Mouse (Mus musculus) hindbrain, embryonic 12.5 days (tissue): ENCODE results near the gene C1qtnf4. TPM values are rescaled to one million over a fixed set of nuclear protein-coding genes. Genes with fewer than 3 reads are reported as not detected.

Experiments
- polyA plus RNA-seq: library from polyadenylated mRNA; unstranded; fragments of >200 nt; fragmentation: Nextera tagmentation; extraction: Ambion mirVana; gene quantifications from 2 replicates; pipeline ENCODE4 v1.2.1, GENCODE M21; 2016

C1qtnf4 gene
- polyA plus RNA-seq, 1 experiment from 2014 or later = 55.5 TPM

Other genes starting within 250 kb of the C1qtnf4 start
- gene Nup160, start 208.6 kb upstream of the C1qtnf4 start, polyA plus RNA-seq = 40.5 and 43.0 TPM in 2 replicates
- gene Fnbp4, start 140.5 kb upstream of the C1qtnf4 start, polyA plus RNA-seq = 150 and 168 TPM in 2 replicates
- 1.4 and 2.1 TPM in 2 replicates for gene Agbl2, start 103.1 kb upstream of the C1qtnf4 start, polyA plus RNA-seq
- gene Mtch2, start 38.7 kb upstream of the C1qtnf4 start, polyA plus RNA-seq = 209 TPM in 2 replicates
- gene Kbtbd4, start 18.9 kb downstream of the C1qtnf4 start, polyA plus RNA-seq = 49.8 and 56.6 TPM in 2 replicates
- 182 and 188 TPM in 2 replicates for gene Ndufs3, start 19.0 kb downstream of the C1qtnf4 start, polyA plus RNA-seq
- 146 and 151 TPM in 2 replicates for gene Celf1, start 54.5 kb downstream of the C1qtnf4 start, polyA plus RNA-seq
- gene Rapsn, start 149.8 kb downstream of the C1qtnf4 start, polyA plus RNA-seq = 2.5 and 4.1 TPM in 2 replicates
- gene Psmc3, start 168.1 kb downstream of the C1qtnf4 start, polyA plus RNA-seq = 274 and 282 TPM in 2 replicates
- 32.6 and 36.1 TPM in 2 replicates for gene Slc39a13, start 184.6 kb downstream of the C1qtnf4 start, polyA plus RNA-seq
- gene Spi1, start 196.5 kb downstream of the C1qtnf4 start, polyA plus RNA-seq = 4.2 and 4.6 TPM in 2 replicates
- gene Mybpc3, start 232.3 kb downstream of the C1qtnf4 start, polyA plus RNA-seq = 0.28 and 0.30 TPM in 2 replicates